Mouse (Mus musculus): ENCODE measurements at regions not wholly inside any gene's neighbourhood (a gene's known extent, or its start where the extent isn't known, plus 50 kb on each side); places are given as distances from the start of the nearest gene placed in this dataset.

- DNase-seq: no peak
These were observed 75.0 kb upstream of the Magi3 start for GRCm38 (mm10) chr3:104295015-104295719.

DNA sequence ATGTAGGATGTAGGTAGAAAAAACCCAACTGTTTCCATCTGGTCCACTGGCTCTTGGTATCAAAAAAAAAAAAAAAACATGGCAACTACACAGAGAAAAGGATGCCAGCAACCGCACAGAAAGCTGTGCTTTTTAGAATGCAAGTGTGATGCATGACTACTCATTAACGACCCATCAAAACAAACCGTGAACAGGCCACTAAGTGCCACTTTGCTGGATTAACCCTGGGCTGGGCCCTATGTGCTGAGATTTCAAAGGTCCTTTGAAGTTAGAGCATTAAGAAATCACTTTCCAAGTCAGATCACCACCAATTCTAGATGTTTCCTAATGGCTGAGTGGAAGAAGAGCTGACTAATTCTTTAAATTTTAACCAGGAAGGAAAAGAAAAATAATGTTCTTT, 73.7 kb upstream of the Magi3 start:
- DNase-seq: no peak

- no peak for DNase-seq
These were observed 69.0 kb upstream of the Magi3 start for GRCm38 (mm10) chr3:104288970-104289680.

- no peak for DNase-seq
These were observed 67.7 kb upstream of the Magi3 start for GRCm38 (mm10) chr3:104287900-104288299.

DNA sequence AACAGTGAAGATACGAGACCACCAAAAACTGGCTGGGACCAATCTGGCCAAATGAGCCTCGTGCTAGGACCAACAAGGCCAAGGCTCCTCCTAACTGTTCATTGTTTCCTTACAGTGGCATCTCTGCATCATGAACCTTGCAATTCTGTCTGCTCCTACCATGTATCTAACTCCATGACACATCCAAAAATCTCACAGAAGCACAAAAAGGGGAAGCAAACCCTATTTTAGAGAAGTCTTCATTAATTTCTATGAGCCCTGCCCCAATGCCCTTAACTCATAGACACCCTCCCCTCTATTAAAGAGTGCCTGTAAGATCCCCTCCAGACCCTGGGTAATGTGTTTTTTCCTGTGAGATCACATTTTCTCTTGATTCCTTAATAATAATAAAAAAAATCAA, 64.8 kb upstream of the Magi3 start:
- no peak for DNase-seq

- no peak for DNase-seq
These were observed 63.7 kb upstream of the Magi3 start for GRCm38 (mm10) chr3:104283855-104284254.

GRCm38 (mm10) chr3:104279505-104279904, 59.3 kb upstream of the Magi3 start:
- DNase-seq: no peak

DNA sequence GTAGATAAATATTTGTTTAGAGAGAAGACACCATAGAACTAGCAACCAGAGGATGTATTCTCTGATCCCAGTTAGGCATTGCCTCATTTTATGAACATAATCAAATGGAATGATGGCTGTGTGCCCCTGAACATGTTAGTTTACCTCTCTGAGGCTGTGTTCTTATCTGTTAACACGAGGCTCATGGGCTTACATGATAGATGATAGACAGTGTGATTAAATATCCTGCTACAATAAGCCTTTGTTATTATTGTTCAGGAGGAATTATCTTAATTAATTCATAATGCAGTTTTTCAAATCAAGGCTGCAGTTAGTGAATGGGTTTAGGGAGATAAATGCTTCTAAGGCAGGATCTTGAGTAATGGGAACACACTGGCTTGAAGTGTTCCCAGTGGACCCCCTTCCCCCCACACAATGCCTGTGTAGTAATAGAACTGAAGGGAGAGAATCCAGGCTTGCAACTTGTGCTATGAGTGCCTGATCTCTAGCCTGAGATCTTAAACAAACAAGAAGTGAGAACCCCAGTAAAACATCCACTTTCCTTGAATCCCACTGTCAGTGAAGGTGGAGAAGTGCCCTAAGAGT, 54.6 kb upstream of the Magi3 start:
- DNase-seq: no peak

- no peak for DNase-seq
These were observed 53.9 kb upstream of the Magi3 start for GRCm38 (mm10) chr3:104274084-104274483.
